Mouse (Mus musculus): ENCODE measurements around the gene Aen. TPM values are rescaled to one million over a fixed set of nuclear protein-coding genes. Genes with fewer than 3 reads are reported as not detected.

The Aen gene
- polyA plus RNA-seq, 1 experiment from 2014 or later, result 55.7 TPM

DNA sequence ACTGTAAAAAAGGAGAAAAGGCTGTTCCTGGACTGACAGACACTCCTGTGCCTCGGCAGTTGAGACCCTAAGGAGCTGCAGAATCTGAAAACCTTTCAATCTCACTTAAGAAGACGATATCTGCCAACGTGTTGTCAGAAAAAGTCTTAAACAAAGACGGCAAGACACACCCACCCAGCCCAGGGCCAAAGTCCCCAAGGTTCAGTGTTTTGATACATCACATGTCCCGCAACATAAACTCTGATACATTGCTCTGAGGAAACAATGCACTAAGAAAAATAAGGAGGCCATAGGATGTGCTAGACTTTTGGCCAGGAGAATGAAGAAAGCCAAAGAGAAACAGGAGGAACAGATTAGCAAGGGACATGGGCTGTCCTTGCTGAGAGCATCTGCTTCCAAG, 22.8 kb upstream of the Aen start:
- H3K4me1 ChIP-seq, result no peaks in the 10 kb centered on the region
- no peak overlapping the region for H3K27ac ChIP-seq (replicated peaks)
- H3K4me2 ChIP-seq, result no peak overlapping the region
- H3K27me3 ChIP-seq (replicated peaks), result no peaks in the 10 kb centered on the region
- ATAC-seq (ENCODE audit: low FRiP score), result no peak
- H3K4me3 ChIP-seq (replicated peaks), result no peak overlapping the region
- no peaks in the 10 kb centered on the region for H3K36me3 ChIP-seq
- no peaks in the 10 kb centered on the region for H3K9me3 ChIP-seq (replicated peaks)
- H3K9ac ChIP-seq (replicated peaks), result no peak overlapping the region
- WGBS, result 84% methylated on average over 5 of the region's 5 CpGs

DNA sequence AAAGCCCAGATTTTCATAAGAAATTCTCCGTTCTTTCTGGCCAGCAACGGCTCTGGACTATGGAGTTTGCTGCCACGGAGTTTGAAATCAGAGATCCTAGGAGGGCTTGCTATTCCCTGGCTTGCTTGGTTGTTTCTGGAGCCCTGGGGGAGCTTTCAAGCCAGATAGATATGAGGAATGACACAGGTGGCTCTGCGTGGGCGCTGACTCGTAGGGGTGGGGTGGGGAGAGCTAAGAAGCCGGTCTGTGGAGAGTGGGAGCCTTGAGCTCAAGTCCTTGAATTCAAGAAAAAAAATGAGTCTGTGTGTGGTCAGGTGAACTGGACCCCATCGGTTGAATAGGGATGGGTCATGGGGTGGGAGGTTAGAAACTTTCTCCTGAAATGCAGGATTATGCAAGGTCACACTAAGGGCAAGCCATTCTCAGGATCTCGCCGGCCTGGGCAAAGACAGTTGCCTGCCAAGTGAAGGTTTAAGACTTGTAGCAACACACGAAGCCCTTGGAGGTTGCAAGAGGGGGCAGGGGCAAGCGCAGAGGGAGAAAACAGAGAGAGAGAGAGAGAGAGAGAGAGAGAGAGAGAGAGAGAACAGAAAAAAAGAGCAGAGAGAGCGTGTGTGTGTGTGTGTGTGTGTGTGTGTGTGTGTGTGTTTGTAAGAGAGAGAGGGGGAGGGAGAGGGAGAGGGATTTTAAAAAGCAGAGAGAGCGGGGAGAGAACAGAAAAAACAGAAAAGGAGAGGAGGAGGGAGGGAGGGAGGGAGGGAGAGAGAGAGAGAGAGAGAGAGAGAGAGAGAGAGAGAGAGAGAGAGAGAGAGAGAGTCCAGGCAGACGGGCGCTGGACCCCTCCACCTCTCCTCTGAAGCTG, 13.8 kb upstream of the Aen start:
- Histone ChIP-seq H3K4me1 (peaks cover 51% of the 10 kb centered on the region), H3K27ac (replicated peaks) (peak overlapping the region; percentile 84), H3K36me3 (no peaks in the 10 kb centered on the region), H3K4me3 (replicated peaks) (peak overlapping the region; percentile 47), H3K9me3 (replicated peaks) (no peaks in the 10 kb centered on the region), H3K4me2 (peak overlapping the region; percentile 59), H3K27me3 (replicated peaks) (no peaks in the 10 kb centered on the region; the same call in 1 of the 2 replicates), H3K9ac (replicated peaks) (peak overlapping the region; percentile 69)
- 0 out of 2 replicates have a peak, but pooled peaks have one; percentile 7 for ATAC-seq (ENCODE audit: low FRiP score)
- WGBS, result 7% methylated on average over 14 of the region's 16 CpGs

DNA sequence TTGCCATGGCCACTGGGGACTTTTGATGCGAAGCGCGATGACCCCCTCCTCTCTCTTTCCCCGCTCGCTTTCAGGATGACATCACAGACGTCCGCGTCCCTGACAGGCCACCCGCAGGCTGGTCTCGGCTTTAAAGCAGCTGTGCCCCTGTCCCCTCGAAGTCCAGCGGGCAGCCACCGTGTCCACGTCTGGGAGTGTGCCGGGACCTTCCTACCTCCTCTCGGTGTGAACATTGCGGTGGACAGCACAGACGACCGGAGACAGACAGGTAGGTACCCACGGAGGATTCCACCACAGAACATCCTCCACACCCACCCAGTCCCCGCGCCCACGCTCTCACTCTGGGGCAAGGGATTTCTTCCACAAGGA, 13.2 kb upstream of the Aen start:
- Histone ChIP-seq H3K4me1 (peaks cover 58% of the 10 kb centered on the region), H3K27ac (replicated peaks) (peak overlapping the region; percentile 84), H3K4me3 (replicated peaks) (peak overlapping the region; percentile 47), H3K27me3 (replicated peaks) (no peaks in the 10 kb centered on the region; the same call in 1 of the 2 replicates), H3K9ac (replicated peaks) (peak overlapping the region; percentile 69), H3K9me3 (replicated peaks) (no peaks in the 10 kb centered on the region), H3K36me3 (no peaks in the 10 kb centered on the region), H3K4me2 (peak overlapping the region; percentile 59)
- ATAC-seq (ENCODE audit: low FRiP score), result peak; percentile 55
- WGBS, result 1% methylated on average over 23 of the region's 23 CpGs

DNA sequence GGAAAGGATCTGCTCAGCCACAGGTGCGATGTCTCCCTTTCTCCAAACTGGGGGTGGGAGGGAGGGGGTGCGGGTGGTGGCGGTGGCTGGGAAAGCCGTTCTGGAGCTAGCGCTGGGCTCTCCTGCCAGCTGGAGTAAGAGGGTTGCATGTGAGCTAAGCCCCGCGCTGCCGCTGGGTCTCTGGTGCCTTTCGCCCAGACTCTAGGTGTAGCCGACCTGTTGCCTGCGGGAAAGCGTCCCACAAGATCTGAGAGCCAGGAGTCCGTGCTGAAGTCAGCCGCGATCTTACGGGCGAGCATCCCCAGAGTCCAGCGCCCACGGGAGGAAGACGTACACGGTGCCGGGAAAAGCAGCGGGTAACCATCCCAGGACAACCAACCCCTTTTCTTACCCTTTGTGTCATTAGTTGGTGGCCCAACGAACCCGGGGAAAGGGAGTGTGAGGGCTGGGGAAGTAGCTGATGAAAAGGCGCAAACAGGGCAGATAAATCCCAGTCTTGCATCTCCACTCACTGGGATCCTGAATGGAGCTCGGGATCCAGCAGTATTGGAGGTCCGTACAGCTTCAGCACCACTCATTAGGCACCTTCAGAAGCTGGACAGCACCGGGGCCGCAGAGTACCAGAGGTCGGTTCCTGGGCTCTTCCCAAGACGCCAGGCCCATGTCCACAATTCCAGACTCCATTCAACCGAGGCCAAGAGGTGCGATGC, 12.5 kb upstream of the Aen start:
- Histone ChIP-seq H3K4me2 (peak overlapping the region; percentile 59), H3K27ac (replicated peaks) (peak overlapping the region; percentile 84), H3K9ac (replicated peaks) (peak overlapping the region; percentile 69), H3K4me3 (replicated peaks) (peak overlapping the region; percentile 47), H3K4me1 (peaks cover 65% of the 10 kb centered on the region), H3K27me3 (replicated peaks) (no peaks in the 10 kb centered on the region; the same call in 1 of the 2 replicates), H3K36me3 (no peaks in the 10 kb centered on the region), H3K9me3 (replicated peaks) (no peaks in the 10 kb centered on the region)
- ATAC-seq (ENCODE audit: low FRiP score), result no peak
- 3% methylated on average over 33 of the region's 34 CpGs for WGBS

DNA sequence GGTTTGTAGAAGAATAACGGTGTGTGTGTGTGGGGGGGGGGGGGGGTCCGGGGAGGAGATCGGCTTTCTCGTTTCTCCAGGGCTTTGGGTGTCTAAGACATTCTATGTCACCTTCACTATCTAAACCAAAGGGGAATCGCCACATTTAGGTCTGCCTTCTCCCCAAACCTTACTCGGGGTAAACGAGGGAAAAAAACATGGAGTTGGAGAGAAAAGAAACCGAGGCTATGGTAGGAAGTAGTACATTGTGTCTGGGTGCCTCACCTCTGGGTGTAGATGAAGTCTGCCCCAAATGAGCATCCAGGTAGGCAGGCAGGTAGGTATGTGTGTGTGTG, 12.0 kb upstream of the Aen start:
- no peaks in the 10 kb centered on the region for H3K36me3 ChIP-seq
- no peak for ATAC-seq (ENCODE audit: low FRiP score)

DNA sequence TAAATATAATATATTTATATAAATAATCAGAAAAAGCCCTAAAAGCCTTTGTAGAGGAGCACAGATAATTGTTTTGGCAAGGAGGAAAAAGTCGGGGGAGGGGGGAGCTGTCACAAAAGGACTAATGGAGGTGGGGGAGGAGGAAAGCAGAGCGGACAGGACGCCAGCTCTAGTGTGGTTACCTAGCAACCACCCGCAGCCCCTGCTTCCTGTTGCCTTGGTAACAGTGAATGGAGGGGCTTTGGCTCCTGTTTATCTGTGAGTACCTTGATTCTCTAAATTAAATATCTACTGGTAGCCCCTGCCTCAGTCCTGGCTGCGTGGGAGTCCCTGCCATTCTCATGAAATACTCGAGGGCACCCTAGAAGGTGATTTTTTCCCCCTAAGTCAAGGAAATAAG, 11.5 kb upstream of the Aen start:
- H3K9ac ChIP-seq (replicated peaks), result peak overlapping the region; percentile 21
- no peaks in the 10 kb centered on the region; the same call in 1 of the 2 replicates for H3K27me3 ChIP-seq (replicated peaks)
- peaks cover 73% of the 10 kb centered on the region for H3K4me1 ChIP-seq
- peak overlapping the region; percentile 59 for H3K4me2 ChIP-seq
- peak overlapping the region; percentile 77 for H3K27ac ChIP-seq (replicated peaks)
- peak; percentile 54 for ATAC-seq (ENCODE audit: low FRiP score)
- no peaks in the 10 kb centered on the region for H3K36me3 ChIP-seq
- H3K4me3 ChIP-seq (replicated peaks), result peak overlapping the region; percentile 47
- H3K9me3 ChIP-seq (replicated peaks), result no peaks in the 10 kb centered on the region
- 4% methylated on average over 6 of the region's 6 CpGs for WGBS

More for the DNA sequence above, 12.0 kb upstream of the Aen start:
- WGBS, result 4% methylated on average over 8 of the region's 8 CpGs
- Histone ChIP-seq H3K4me3 (replicated peaks) (peak overlapping the region; percentile 47), H3K9ac (replicated peaks) (peak overlapping the region; percentile 69), H3K9me3 (replicated peaks) (no peaks in the 10 kb centered on the region), H3K27ac (replicated peaks) (peak overlapping the region; percentile 84), H3K4me1 (peaks cover 70% of the 10 kb centered on the region), H3K4me2 (peak overlapping the region; percentile 59), H3K27me3 (replicated peaks) (no peaks in the 10 kb centered on the region; the same call in 1 of the 2 replicates)

DNA sequence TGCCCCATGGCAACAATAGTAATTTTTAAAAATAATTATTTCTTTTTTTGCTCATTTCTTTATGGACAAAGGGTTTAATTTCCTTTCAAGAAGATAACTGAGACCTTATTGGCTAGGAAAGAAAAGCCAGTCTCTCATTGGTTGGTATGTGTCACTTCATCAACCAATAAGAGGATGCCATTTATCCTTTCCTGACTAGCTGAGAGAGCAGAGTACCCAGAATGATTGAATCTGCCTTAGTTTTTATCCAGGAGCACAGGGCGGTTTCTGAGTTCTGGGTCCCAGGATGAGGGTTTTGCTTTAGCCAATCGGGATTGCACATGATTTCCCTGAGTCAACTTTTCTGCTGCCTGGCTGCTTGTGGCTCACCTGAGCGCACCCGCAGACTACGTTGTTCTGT, 10.2 kb upstream of the Aen start:
- ATAC-seq (ENCODE audit: low FRiP score), result no peak
- H3K36me3 ChIP-seq, result no peaks in the 10 kb centered on the region
- H3K4me3 ChIP-seq (replicated peaks), result peak overlapping the region; percentile 20
- no peaks in the 10 kb centered on the region for H3K9me3 ChIP-seq (replicated peaks)
- peak overlapping the region; percentile 82 for H3K27ac ChIP-seq (replicated peaks)
- no peak overlapping the region for H3K9ac ChIP-seq (replicated peaks)
- no peaks in the 10 kb centered on the region for H3K27me3 ChIP-seq (replicated peaks)
- WGBS, result 47% methylated on average over 5 of the region's 5 CpGs
- H3K4me1 ChIP-seq, result peaks cover 73% of the 10 kb centered on the region
- peak overlapping the region; percentile 59 for H3K4me2 ChIP-seq

DNA sequence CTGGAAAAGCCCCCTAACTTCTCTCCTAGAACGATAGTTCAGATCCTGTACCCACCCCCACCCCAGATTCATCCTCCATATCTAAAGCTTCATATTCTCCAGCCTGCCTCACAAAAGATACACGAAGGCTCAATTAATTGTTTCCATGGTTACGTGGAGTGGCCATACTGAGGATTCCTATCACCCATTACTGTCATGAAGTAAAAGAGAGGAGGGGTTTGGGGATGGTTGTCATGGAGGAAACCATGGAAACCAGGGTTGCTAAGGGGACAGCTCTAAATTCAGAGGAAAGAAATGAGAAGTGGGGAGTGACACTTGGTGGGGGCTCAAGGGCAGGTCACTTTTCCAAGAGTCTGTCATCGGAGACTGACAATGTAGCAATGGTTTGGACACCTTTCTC, 9.2 kb upstream of the Aen start:
- Histone ChIP-seq H3K4me2 (peak overlapping the region; percentile 59), H3K36me3 (no peaks in the 10 kb centered on the region), H3K4me1 (peaks cover 70% of the 10 kb centered on the region), H3K27ac (replicated peaks) (peak overlapping the region; percentile 82), H3K4me3 (replicated peaks) (peak overlapping the region; percentile 20), H3K9me3 (replicated peaks) (no peaks in the 10 kb centered on the region), H3K27me3 (replicated peaks) (no peaks in the 10 kb centered on the region), H3K9ac (replicated peaks) (no peak overlapping the region)
- whole genome bisulfite sequencing, result 15% methylated on average over 4 of the region's 4 CpGs
- 0 out of 2 replicates have a peak, but pooled peaks have one; percentile 5 for ATAC-seq (ENCODE audit: low FRiP score)

DNA sequence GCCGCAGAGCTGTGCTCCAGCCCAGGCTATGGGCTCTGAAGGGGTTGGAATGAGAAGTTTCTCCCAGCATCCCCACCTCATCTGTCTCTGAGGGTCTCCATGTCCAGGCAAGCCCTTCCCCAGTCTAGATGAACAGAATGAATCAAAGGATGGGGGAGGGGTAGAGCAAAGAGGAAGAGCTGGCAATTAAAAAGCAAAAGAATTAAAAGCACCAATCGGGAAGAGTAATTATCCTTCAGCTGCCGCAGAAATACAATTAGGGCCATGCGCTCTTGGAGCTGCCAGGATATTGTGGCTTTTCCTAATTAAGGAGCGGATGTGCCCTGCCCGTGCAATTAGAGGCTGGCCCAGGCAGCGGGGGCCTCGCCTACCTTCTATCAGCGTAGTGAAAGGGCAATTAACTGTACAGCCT, 8.2 kb upstream of the Aen start:
- H3K9ac ChIP-seq (replicated peaks), result no peak overlapping the region; the same call in none of the 2 replicates
- no peaks in the 10 kb centered on the region for H3K36me3 ChIP-seq
- no peaks in the 10 kb centered on the region for H3K9me3 ChIP-seq (replicated peaks)
- WGBS, result 9% methylated on average over 9 of the region's 9 CpGs
- peaks cover 63% of the 10 kb centered on the region for H3K4me1 ChIP-seq
- peak overlapping the region; percentile 20; the same call in 1 of the 2 replicates for H3K4me3 ChIP-seq (replicated peaks)
- peak overlapping the region; percentile 82 for H3K27ac ChIP-seq (replicated peaks)
- peak overlapping the region; percentile 59 for H3K4me2 ChIP-seq
- no peak for ATAC-seq (ENCODE audit: low FRiP score)
- H3K27me3 ChIP-seq (replicated peaks), result no peaks in the 10 kb centered on the region

DNA sequence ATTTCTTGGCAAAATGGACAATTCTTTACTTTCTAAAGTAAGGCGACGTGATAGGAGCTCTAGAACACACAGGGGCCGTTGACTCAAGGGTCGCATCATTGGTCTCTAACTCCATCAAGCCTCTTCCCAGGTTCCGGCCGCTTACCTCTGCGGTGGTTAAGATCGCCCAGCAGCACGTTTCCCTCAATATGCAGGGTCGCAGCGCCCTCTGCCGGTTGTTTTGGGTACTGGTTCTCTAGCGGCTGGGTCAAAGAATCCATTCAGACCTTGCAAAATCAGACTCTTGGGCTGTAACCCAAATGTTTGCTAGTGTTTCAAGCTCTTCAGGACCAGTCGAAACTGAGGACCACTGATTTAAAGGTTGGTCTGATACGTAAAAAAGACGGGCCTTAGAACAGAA, 5.0 kb upstream of the Aen start:
- no peak overlapping the region for H3K4me3 ChIP-seq (replicated peaks)
- ATAC-seq (ENCODE audit: low FRiP score), result no peak
- H3K27me3 ChIP-seq (replicated peaks), result no peaks in the 10 kb centered on the region
- WGBS, result 2% methylated on average over 16 of the region's 16 CpGs
- no peaks in the 10 kb centered on the region for H3K9me3 ChIP-seq (replicated peaks)
- H3K4me2 ChIP-seq, result no peak overlapping the region
- H3K27ac ChIP-seq (replicated peaks), result no peak overlapping the region
- H3K36me3 ChIP-seq, result no peaks in the 10 kb centered on the region
- no peak overlapping the region for H3K9ac ChIP-seq (replicated peaks)
- H3K4me1 ChIP-seq, result peaks cover 40% of the 10 kb centered on the region

DNA sequence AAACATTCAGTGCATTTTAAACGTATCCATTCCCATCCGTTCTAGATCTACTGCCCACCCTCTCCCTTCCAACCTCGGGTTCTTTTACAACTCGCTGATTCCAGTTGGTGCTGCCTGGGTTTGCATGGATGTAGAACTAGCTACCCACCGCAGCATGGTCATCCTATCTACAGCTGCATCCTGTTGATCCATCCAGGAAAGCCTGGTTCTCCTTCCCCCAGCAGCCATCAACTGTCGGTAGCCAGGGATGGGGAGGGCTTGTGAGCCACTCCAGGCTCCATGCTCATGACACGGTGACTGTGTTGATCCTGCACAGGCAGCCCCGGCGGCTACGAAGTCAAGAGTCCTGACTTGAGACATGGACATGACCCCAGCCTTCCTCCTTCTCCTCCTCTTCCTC, 1.7 kb upstream of the Aen start:
- Histone ChIP-seq H3K9ac (replicated peaks) (no peak overlapping the region), H3K36me3 (no peaks in the 10 kb centered on the region), H3K4me3 (replicated peaks) (no peak overlapping the region), H3K27ac (replicated peaks) (no peak overlapping the region), H3K4me1 (peaks cover 24% of the 10 kb centered on the region), H3K27me3 (replicated peaks) (no peaks in the 10 kb centered on the region), H3K9me3 (replicated peaks) (no peaks in the 10 kb centered on the region), H3K4me2 (no peak overlapping the region)
- 93% methylated on average over 10 of the region's 10 CpGs for WGBS
- ATAC-seq (ENCODE audit: low FRiP score), result no peak
